Mouse (Mus musculus) lung, postnatal 0 days (tissue): Measurements from ENCODE around the gene Zdhhc12. TPM values are rescaled to one million over a fixed set of nuclear protein-coding genes. Genes with fewer than 3 reads are reported as not detected.
A peak's percentile ranks its signal among the peaks of the same experiment; 100 is the strongest.
"Not testable (repeated sequence)": the region's sequence is repeated elsewhere in the genome, so short reads cannot be mapped to it uniquely, and the experiment has no call there.

Experiments used
- ATAC-seq: fragments of 200-750 bp; cut with Nextera tagmentation; 2 replicates; pipeline ENCODE4 v1.8.0; 2017; ENCODE audit warnings: moderate library complexity
- DNase-seq: peaks from one replicate; pipeline ENCODE4 v3.0.0-alpha.2; 2016; ENCODE audit warnings: low spot score
- H3K27ac ChIP-seq: fragments of 300-500 bp; sonication (generic); 2 replicates; pipeline ENCODE4 v1.5.1; 2014; ENCODE audit warnings: antibody characterized with exemption, mild to moderate bottlenecking, low read length, mixed read lengths
- H3K27me3 ChIP-seq: fragments of 300-500 bp; sonication (generic); replicated peaks from 2 replicates; pipeline ENCODE4 v1.6.1; 2014; ENCODE audit warnings: low read length, mixed read lengths; ENCODE audit not compliant: insufficient read depth
- H3K36me3 ChIP-seq: fragments of 300-500 bp; sonication (generic); 2 replicates; pipeline ENCODE4 v1.6.1; 2014; ENCODE audit warnings: low read length, mixed read lengths; ENCODE audit not compliant: insufficient read depth
- H3K4me1 ChIP-seq: fragments of 300-500 bp; sonication (generic); 2 replicates; pipeline ENCODE4 v1.6.1; 2014; ENCODE audit warnings: antibody characterized with exemption, low read depth, low read length, mixed read lengths; ENCODE audit not compliant: insufficient read depth
- H3K4me2 ChIP-seq: fragments of 300-500 bp; sonication (generic); replicated peaks from 2 replicates; pipeline ENCODE4 v1.6.1; 2014; ENCODE audit warnings: low read depth, mild to moderate bottlenecking, low read length, moderate library complexity, mixed read lengths
- H3K4me3 ChIP-seq: fragments of 300-500 bp; sonication (generic); 2 replicates; pipeline ENCODE4 v1.5.1; 2014; ENCODE audit warnings: low read depth, low read length
- H3K9ac ChIP-seq: fragments of 300-500 bp; sonication (generic); replicated peaks from 2 replicates; pipeline ENCODE4 v1.6.1; 2014; ENCODE audit warnings: low read depth, mild to moderate bottlenecking
- H3K9me3 ChIP-seq: fragments of 300-500 bp; sonication (generic); 2 replicates; pipeline ENCODE4 v1.6.1; 2016; ENCODE audit warnings: low read length, mixed read lengths
- CTCF ChIP-seq: IDR thresholded peaks from 2 replicates; pipeline ENCODE4 v1.5.1; 2016; ENCODE audit warnings: antibody characterized with exemption, mild to moderate bottlenecking
- EP300 ChIP-seq: IDR thresholded peaks from 2 replicates; pipeline ENCODE4 v1.6.1; 2016; ENCODE audit warnings: antibody characterized with exemption, mild to moderate bottlenecking, control low read depth
- WGBS: fragments of 180-500 bp; shearing (Covaris S2); extraction: QIAGEN DNeasy Blood & Tissue Kit; methylation state at CpG from one replicate; pipeline ENCODE4 v1.1.7; 2014; 5-methylcytosine and 5-hydroxymethylcytosine counted together
- polyA plus RNA-seq: library from polyadenylated mRNA; unstranded; fragments of >200 nt; fragmentation: Nextera tagmentation; extraction: Ambion mirVana; gene quantifications from 2 replicates; pipeline ENCODE4 v1.2.1, GENCODE M21; 2015

Gene Zdhhc12
- polyA plus RNA-seq, 1 experiment from 2014 or later, result 40.0 TPM

DNA sequence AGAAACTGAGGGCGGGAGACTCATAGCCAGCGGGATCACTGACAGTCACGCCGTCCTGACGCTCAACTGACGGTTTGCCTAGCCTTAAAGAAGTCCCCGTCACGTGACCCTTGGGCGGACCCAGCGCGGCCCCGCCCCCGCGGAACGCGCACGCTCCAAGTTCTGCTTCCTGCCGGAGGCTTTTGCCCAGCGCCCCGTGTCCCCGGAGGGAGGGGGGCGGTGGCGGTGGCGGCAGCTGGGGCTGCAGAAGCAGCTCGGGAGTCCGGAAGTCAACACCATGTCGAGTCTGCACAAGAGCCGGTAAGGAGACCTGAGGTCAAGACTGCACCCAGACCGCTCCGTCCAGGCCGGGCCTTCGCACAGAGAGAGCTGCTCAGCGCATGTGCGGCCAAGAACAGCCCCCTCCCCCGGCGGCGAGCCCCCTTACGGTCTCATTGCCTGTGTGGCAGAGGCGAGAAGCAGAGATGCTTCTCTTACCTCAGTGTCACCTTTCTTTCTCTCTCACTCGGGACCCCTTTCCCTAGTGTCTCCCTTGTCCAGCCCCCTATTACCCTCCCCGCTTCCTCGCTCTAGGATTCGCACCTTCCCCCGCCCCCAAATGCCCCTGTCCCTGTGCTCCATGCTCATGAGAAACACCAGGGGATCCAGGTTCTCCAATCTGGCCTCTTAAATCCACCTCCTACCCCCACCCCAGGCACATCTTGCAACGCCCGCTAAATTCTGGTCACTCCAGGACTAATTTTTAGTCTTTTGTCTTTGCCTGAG, 40.3 kb upstream of the Zdhhc12 start, which contains the start of gene Tbc1d13:
Gene Tbc1d13, plus strand, starts transcription at position 134 of the 765 bp plus-strand sequence.
- Histone ChIP-seq H3K36me3 (peaks cover 6% of the 10 kb centered on the region; the same call in 1 of the 2 replicates), H3K4me3 (peak within 1 kb of the TSS; percentile 77), H3K27me3 (no peaks in the 10 kb centered on the region), H3K9ac (peak within 1 kb of the TSS; percentile 64), H3K27ac (peak within 1 kb of the TSS; percentile 84), H3K4me2 (peak within 1 kb of the TSS; percentile 90), H3K9me3 (no peaks in the 10 kb centered on the region), H3K4me1 (peaks cover 19% of the 10 kb centered on the region; the same call in 1 of the 2 replicates)
- WGBS, result under 1% methylated on average over 39 of the region's 46 CpGs
- TF ChIP-seq EP300, result no peak
- TF ChIP-seq CTCF, result no peak
- peak; percentile 98 for DNase-seq
- ATAC-seq, result peak; percentile 96

DNA sequence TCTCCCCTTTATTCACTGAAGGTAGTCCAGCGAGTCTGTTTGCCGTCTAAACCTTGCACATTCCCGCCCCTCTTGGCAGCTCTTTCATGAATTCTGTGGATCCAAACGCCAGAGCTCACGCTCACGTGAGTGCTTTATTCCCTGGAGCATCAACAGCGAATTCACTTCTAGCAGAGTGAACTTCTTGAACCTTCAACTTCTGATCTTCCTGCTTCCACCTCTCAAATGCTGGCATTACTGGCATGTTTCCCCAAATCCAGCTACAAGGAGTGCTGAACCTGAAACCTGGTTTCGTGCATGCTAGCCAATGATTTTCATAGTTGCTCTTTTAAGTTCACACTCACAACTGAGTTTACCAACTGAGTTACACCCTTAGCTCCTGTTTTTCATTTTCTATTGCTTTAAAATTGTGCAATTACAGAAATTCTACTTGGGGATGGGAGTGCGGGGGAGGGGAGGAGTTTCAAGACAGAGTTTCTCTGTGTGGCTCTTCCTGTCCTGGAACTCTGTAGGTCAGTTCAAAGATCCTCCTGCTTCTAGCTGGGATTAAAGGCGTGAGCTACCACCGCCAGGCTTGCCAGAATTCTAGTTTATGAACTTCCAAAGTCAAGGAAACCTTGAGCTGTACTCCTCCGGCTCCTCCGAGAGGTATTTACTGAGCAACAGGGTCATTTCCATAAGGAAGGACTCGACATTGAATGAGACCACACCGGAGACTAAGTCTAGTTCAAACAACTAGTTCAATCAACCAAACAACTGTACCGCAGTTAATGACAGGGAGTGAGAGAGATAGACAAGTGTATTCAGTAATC, 39.6 kb upstream of the Zdhhc12 start:
- Histone ChIP-seq H3K4me2 (peak overlapping the region; percentile 90), H3K27me3 (no peaks in the 10 kb centered on the region), H3K4me3 (peak overlapping the region; percentile 77), H3K27ac (peak overlapping the region; percentile 84), H3K9ac (0 out of 2 replicates have a peak overlapping the region, but pooled peaks have one; percentile 27), H3K9me3 (no peaks in the 10 kb centered on the region), H3K36me3 (peaks cover 6% of the 10 kb centered on the region; the same call in 1 of the 2 replicates), H3K4me1 (peaks cover 19% of the 10 kb centered on the region; the same call in 1 of the 2 replicates)
- no peak for TF ChIP-seq CTCF
- TF ChIP-seq EP300, result no peak
- peak; percentile 55 for ATAC-seq
- peak; percentile 92 for DNase-seq
- WGBS, result 12% methylated on average over 16 of the region's 16 CpGs

DNA sequence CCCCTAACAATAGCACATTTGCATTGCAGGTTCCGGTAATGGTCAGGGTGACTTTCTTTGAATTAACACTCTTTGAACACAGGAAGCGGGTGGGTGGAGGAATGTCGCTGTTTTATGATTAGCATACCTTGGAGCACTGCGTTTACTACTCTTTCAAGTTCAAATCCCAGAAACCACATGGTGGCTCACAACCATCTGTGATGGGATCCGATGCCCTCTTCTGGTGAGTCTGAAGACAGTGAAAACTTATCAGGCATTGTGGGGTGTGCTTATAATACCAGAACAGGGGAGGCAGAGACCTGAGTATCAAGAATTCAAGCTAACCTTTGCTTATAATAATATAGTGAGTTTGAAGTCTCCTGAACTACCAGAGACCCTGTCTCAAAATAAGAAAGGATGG, 37.8 kb upstream of the Zdhhc12 start:
- WGBS, result 52% methylated on average over 5 of the region's 5 CpGs
- DNase-seq, H3K9ac ChIP-seq, H3K4me2 ChIP-seq, H3K27ac ChIP-seq, H3K9me3 ChIP-seq, H3K27me3 ChIP-seq, H3K4me3 ChIP-seq, H3K36me3 ChIP-seq, ATAC-seq: not testable (repeated sequence)
- H3K4me1 ChIP-seq, result peaks cover 19% of the 10 kb centered on the region; the same call in 1 of the 2 replicates
- TF ChIP-seq CTCF, result peak; percentile 23; the same call in 1 of the 2 replicates

DNA sequence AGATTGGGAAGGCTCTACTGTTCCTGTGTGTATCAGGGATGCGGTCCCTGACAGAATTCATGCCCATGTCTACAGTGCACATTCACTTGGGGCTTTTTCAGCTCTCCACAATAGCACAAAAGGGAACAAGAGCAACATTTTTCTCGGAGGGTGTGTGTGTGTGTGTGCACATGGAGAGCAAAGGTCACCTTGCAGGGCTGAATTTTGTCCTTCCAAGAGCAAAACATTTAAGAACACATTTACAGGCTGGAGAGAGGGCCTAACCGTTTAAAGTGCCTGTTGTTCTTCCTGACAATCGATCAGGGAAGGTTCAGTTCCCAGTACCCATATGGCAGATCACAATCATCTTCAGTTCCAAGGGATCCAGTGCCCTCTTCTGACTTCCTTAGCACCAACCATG, 36.7 kb upstream of the Zdhhc12 start:
- no peaks in the 10 kb centered on the region for H3K36me3 ChIP-seq
- no peaks in the 10 kb centered on the region for H3K27me3 ChIP-seq
- H3K27ac ChIP-seq, result no peak overlapping the region
- H3K9ac ChIP-seq, result no peak overlapping the region
- 71% methylated on average over 4 of the region's 4 CpGs for WGBS
- H3K4me1 ChIP-seq, result peaks cover 16% of the 10 kb centered on the region; the same call in 1 of the 2 replicates
- DNase-seq (no peak), ATAC-seq (no peak)
- H3K4me2 ChIP-seq, result no peak overlapping the region
- no peak overlapping the region for H3K4me3 ChIP-seq
- H3K9me3 ChIP-seq, result no peaks in the 10 kb centered on the region
- TF ChIP-seq CTCF (no peak), EP300 (no peak)

DNA sequence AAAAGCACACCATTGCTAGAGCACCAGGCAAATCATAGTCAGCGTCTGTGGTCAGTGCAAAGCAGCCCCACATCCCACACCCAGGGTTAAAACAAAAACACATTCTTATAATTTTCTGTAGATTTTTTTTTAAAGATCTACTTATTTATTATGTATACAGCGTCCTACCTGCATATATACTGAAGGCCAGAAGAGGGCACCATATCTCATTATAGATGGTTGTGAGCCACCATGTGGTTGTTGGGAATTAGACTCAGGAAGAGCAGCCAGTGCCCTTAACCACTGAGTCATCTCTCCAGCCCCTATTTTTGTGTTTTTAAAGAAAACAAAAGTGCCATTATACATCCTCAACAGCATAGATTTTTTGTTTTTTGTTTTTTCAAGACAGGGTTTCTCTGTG, 35.3 kb upstream of the Zdhhc12 start:
- DNase-seq (peak; percentile 84), ATAC-seq (no peak)

More for the DNA sequence above, 35.3 kb upstream of the Zdhhc12 start:
- Histone ChIP-seq H3K9me3 (no peaks in the 10 kb centered on the region), H3K36me3 (no peaks in the 10 kb centered on the region), H3K27ac (no peak overlapping the region), H3K4me2 (no peak overlapping the region), H3K9ac (no peak overlapping the region), H3K4me3 (no peak overlapping the region), H3K27me3 (no peaks in the 10 kb centered on the region), H3K4me1 (peaks cover 12% of the 10 kb centered on the region; the same call in 1 of the 2 replicates)
- TF ChIP-seq CTCF (peak; percentile 86), EP300 (no peak)
- WGBS, result 31% methylated on average over 2 of the region's 2 CpGs
